In the genomic region with DNA sequence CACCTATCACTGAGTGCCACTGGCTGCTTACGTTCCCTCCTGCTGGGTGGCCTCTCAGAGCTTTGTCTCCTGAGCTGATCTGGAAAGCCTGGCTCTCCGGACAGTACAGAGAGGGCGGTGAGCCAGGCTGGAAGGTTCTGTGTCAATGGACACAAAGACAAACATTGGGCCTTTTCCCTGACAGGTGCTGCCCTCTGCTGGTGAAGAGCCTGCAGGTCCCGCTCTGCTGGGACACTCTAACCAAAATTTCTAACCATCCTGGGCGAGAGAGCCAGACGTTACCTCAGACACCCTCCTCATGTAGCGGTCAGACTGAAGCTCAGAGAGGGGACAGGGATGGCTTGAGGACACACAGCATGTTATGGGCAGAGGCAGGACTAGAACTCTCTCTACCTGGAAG, we compare ENCODE assay signal across 8 mouse cellular contexts.
A peak's percentile ranks its signal among the peaks of the same experiment; 100 is the strongest.
DNase-seq lines count a peak whose midpoint lies in the region; ATAC-seq and TF ChIP-seq lines count a peak whose summit lies in the region.

No protein-coding gene starts in this region.

- H3K4me3 ChIP-seq in CH12.LX (replicated peaks in 1 of 3; ENCODE audit: low read depth in 2 of 3, low read length in 2 of 3, poor library complexity in 1 of 3) = no peak overlapping the region

- no peaks in the 10 kb centered on the region for H3K9me3 ChIP-seq in CH12.LX (replicated peaks; ENCODE audit: low read length)

- H3K27ac ChIP-seq in CH12.LX (ENCODE audit: insufficient read depth, low read depth) = no peak overlapping the region

- TF ChIP-seq POLR2A in CH12.LX (IDR thresholded peaks at IDR 0.05; ENCODE audit: low read depth, low read length) = no peak

- peak; percentile 71 for TF ChIP-seq RAD21 in CH12.LX (IDR thresholded peaks at IDR 0.05; ENCODE audit: low read depth, low read length)

- H3K36me3 ChIP-seq in CH12.LX (replicated peaks in 1 of 2; ENCODE audit: control insufficient read depth in 1 of 2, insufficient read depth in 1 of 2, low read length in 1 of 2) = peaks cover 0 to 89% of the 10 kb centered on the region in 2 experiments

- peak; percentile 83 to 84 for TF ChIP-seq CTCF in CH12.LX (conservative IDR thresholded peaks at IDR 0.05 in 1 of 2, IDR thresholded peaks at IDR 0.05 in 1 of 2; ENCODE audit: low read depth in 2 of 2, low read length in 2 of 2)

- dilution Hi-C loops in CH12.LX (cut with MboI; ENCODE audit: extremely low pct_ligation_motif_present, extremely low pct_unique_long_range_greater_than_20kb, low sequenced_read_pairs) = no loop called here

- in situ Hi-C loops in CH12.LX (cut with MboI; ENCODE audit: low pct_ligation_motif_present, low pct_unique_long_range_greater_than_20kb, low sequenced_read_pairs) = loop anchor here (10.0 kb wide), 1 partner anchor 293 kb away; no protein-coding TSS in a partner anchor

- no peak for TF ChIP-seq EP300 in CH12.LX (IDR thresholded peaks at IDR 0.05; ENCODE audit: low read length)

- 45% methylated on average over 7 of the region's 7 CpGs for WGBS in large intestine, adult 2 months

- no peak overlapping the region for H3K4me2 ChIP-seq in CH12.LX (ENCODE audit: insufficient read depth, low read depth, poor library complexity, severe bottlenecking)

- ATAC-seq in activated CD4-positive, CD25-positive, alpha-beta regulatory T cell, adult 4 months = no peak

- DNase-seq in CH12.LX (ENCODE audit: extremely low read depth) = peak; percentile 53
- peak; percentile 47 to 83 for DNase-seq in adrenal gland, adult (ENCODE audit: inconsistent age in 2 of 2, low spot score in 1 of 2)
- peak; percentile 80 for DNase-seq in embryo, embryonic 10 days (ENCODE audit: low spot score)
- DNase-seq in gastrocnemius, postnatal 4 days (ENCODE audit: low spot score in 2 of 2) = peak; percentile 63 to 74
- peak; percentile 25 for DNase-seq in large intestine, adult 2 months (ENCODE audit: low read depth, low spot score)
- peak; percentile 66 to 70 for DNase-seq in lung, postnatal 4 days
- peak; percentile 82 for DNase-seq in right cerebral cortex, postnatal 14 days

- no peak overlapping the region for H3K9ac ChIP-seq in CH12.LX (ENCODE audit: insufficient read depth, low read depth)

- H3K79me2 ChIP-seq in CH12.LX (replicated peaks; ENCODE audit: control insufficient read depth, extremely low read depth, insufficient read depth, poor library complexity, severe bottlenecking) = no peaks in the 10 kb centered on the region

- no peaks in the 10 kb centered on the region for H3K27me3 ChIP-seq in CH12.LX (replicated peaks)

- H3K4me1 ChIP-seq in CH12.LX (ENCODE audit: control insufficient read depth in 1 of 2, insufficient read depth in 2 of 2) = 0 out of 4 replicates have a peak, but pooled peaks cover 0 to 2% of the 10 kb centered on the region in 2 experiments

TF ChIP-seq in CH12.LX, 34 proteins besides CTCF, POLR2A, EP300 and RAD21:
- peak; percentile 61 for TF ChIP-seq SMC3 (IDR thresholded peaks at IDR 0.05; ENCODE audit: low read depth, low read length)
- no peak for TF ChIP-seq MAFK (IDR thresholded peaks at IDR 0.05; ENCODE audit: insufficient replicate concordance, low read length)
TF ChIP-seq in CH12.LX: peak in this region for 1.

Comparison
In these comparisons a context has a peak if more than half of its experiments do, and no peak if none do; other contexts are left out.
1. DNase-seq: peak in every context shown above with its lines; median percentile 82 in right cerebral cortex, postnatal 14 days; 80 in embryo, embryonic 10 days; 68 in gastrocnemius, postnatal 4 days; 68 in lung, postnatal 4 days; 65 in adrenal gland, adult; 53 in CH12.LX; 25 in large intestine, adult 2 months.